Mouse (Mus musculus) heart, adult 2 months (tissue): ENCODE results near the gene Col2a1. TPM values are rescaled to one million over a fixed set of nuclear protein-coding genes. Genes with fewer than 3 reads are reported as not detected.
A peak's percentile ranks its signal among the peaks of the same experiment; 100 is the strongest.

Experiments used
- DNase-seq, 2 experiments: peaks; one replicate each; pipeline ENCODE4 v3.0.0; 2021
- H3K27ac ChIP-seq: fragments of 200-600 bp; 2 replicates; pipeline ENCODE4 v1.8.1; 2022
- H3K27me3 ChIP-seq: fragments of 200-500 bp; 2 replicates; pipeline ENCODE4 v1.6.1; 2012; ENCODE audit warnings: mild to moderate bottlenecking, low read length, inconsistent platforms, mixed read lengths; ENCODE audit not compliant: control insufficient read depth, insufficient read depth
- H3K36me3 ChIP-seq: fragments of 200-500 bp; 2 replicates; pipeline ENCODE4 v1.6.1; 2012; ENCODE audit warnings: low read length, inconsistent platforms; ENCODE audit not compliant: control insufficient read depth, insufficient read depth
- H3K4me1 ChIP-seq: fragments of 200-500 bp; 2 replicates; pipeline ENCODE4 v1.6.1; 2011; ENCODE audit warnings: low read length; ENCODE audit not compliant: control insufficient read depth, insufficient read depth
- H3K4me3 ChIP-seq: fragments of 200-600 bp; 2 replicates; pipeline ENCODE4 v1.8.1; 2022
- H3K79me2 ChIP-seq: fragments of 200-500 bp; replicated peaks from 2 replicates; pipeline ENCODE4 v1.6.1; 2012; ENCODE audit warnings: mild to moderate bottlenecking, inconsistent platforms, low read length, moderate library complexity, mixed read lengths; ENCODE audit not compliant: control insufficient read depth, insufficient read depth
- H3K9ac ChIP-seq: fragments of 200-500 bp; 2 replicates; pipeline ENCODE4 v1.6.1; 2012; ENCODE audit warnings: low read depth, mild to moderate bottlenecking, control low read depth, inconsistent platforms, low read length, mixed read lengths
- CTCF ChIP-seq: fragments of 200-600 bp; IDR thresholded peaks from 2 replicates; pipeline ENCODE4 v1.8.1; 2022; ENCODE audit warnings: antibody characterized with exemption, mild to moderate bottlenecking, moderate library complexity
- EP300 ChIP-seq: fragments of 200-500 bp; IDR thresholded peaks from 2 replicates; pipeline ENCODE4 v1.6.1; 2011; ENCODE audit warnings: low read depth, low read length, control low read depth; ENCODE audit not compliant: insufficient read depth
- POLR2A ChIP-seq: fragments of 200-500 bp; IDR thresholded peaks from 2 replicates; pipeline ENCODE4 v1.6.1; 2011; ENCODE audit warnings: mild to moderate bottlenecking, low read depth, low read length, control low read depth; ENCODE audit not compliant: insufficient read depth
- WGBS: fragments of 180-500 bp; shearing (Covaris S2); methylation state at CpG from one replicate; pipeline ENCODE4 v1.1.7; 2018; 5-methylcytosine and 5-hydroxymethylcytosine counted together
- intact Hi-C: fragments of 180-260 bp; cut with DNase I; formaldehyde crosslinking; loops from one replicate; pipeline ENCODE4 v1.15.1; 2025
- polyA plus RNA-seq: library from polyadenylated mRNA; depleted of rRNA; stranded (reverse); fragments of >200 nt; gene quantifications from 2 replicates; pipeline ENCODE4 v1.2.3, GENCODE M21; 2012
- total RNA-seq, 2 experiments: library from RNA; stranded (reverse); gene quantifications; 2 replicates each; pipeline ENCODE4 v1.2.3; 2021

Gene Col2a1
- total and polyA plus RNA-seq, 3 experiments: 0.27 to 0.61 (median 0.37) TPM

GRCm38 (mm10) chr15:98026967-98027904 is 22.7 kb upstream of the Col2a1 start:
- no peak overlapping the region for H3K4me3 ChIP-seq
- H3K4me1 ChIP-seq: no peaks in the 10 kb centered on the region
- no peak for TF ChIP-seq POLR2A
- no peaks in the 10 kb centered on the region for H3K79me2 ChIP-seq
- peak in 1 of 2 experiments; percentile 26 for DNase-seq
- intact Hi-C loops: no loop called here
- no peak overlapping the region for H3K27ac ChIP-seq
- no peaks in the 10 kb centered on the region for H3K36me3 ChIP-seq
- 35% methylated on average over 12 of the region's 12 CpGs for WGBS
- H3K27me3 ChIP-seq: no peaks in the 10 kb centered on the region
- H3K9ac ChIP-seq: no peak overlapping the region

GRCm38 (mm10) chr15:98025611-98026010 is 21.1 kb upstream of the Col2a1 start:
- Histone ChIP-seq H3K4me1 (no peaks in the 10 kb centered on the region), H3K79me2 (no peaks in the 10 kb centered on the region), H3K36me3 (no peaks in the 10 kb centered on the region), H3K27ac (no peak overlapping the region), H3K9ac (no peak overlapping the region), H3K27me3 (no peaks in the 10 kb centered on the region), H3K4me3 (no peak overlapping the region)
- intact Hi-C loops: no loop called here
- no peak for DNase-seq
- WGBS: 43% methylated on average over 4 of the region's 4 CpGs
- no peak for TF ChIP-seq POLR2A
- no peak for TF ChIP-seq EP300
- TF ChIP-seq CTCF: no peak

DNA sequence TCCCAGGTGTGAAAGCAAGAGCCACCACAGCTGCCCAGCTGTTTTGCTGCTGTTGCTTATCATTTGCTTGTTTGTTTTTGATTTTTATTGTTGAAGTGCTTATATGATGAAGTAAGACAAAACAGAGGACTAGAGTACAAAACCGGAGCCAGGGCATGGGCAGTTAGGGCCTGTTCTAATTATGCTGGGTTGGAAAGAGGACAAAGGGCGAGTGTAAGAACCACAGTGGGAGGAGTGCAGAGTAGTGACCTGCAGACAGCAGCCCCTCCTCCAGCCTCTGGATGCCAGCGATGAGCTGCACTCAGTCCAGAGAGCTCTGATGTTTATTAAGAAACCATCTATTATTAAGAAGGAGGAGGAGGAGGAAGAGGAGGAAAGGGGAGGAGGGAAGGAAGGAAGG is 18.6 kb upstream of the Col2a1 start:
- Histone ChIP-seq H3K79me2 (no peaks in the 10 kb centered on the region), H3K9ac (no peak overlapping the region), H3K27ac (no peak overlapping the region), H3K27me3 (no peaks in the 10 kb centered on the region), H3K4me3 (no peak overlapping the region), H3K36me3 (no peaks in the 10 kb centered on the region), H3K4me1 (no peaks in the 10 kb centered on the region)
- intact Hi-C loops: no loop called here
- DNase-seq: no peak
- WGBS: 71% methylated on average over 3 of the region's 3 CpGs
- TF ChIP-seq CTCF (no peak), EP300 (no peak), POLR2A (no peak)

GRCm38 (mm10) chr15:98021886-98022285 is 17.4 kb upstream of the Col2a1 start:
- WGBS: 69% methylated on average over 2 of the region's 2 CpGs
- DNase-seq: no peak
- Histone ChIP-seq H3K4me3 (no peak overlapping the region), H3K79me2 (no peaks in the 10 kb centered on the region), H3K9ac (no peak overlapping the region), H3K27me3 (no peaks in the 10 kb centered on the region), H3K4me1 (no peaks in the 10 kb centered on the region), H3K27ac (no peak overlapping the region), H3K36me3 (no peaks in the 10 kb centered on the region)
- intact Hi-C loops: no loop called here
- no peak for TF ChIP-seq EP300
- no peak for TF ChIP-seq POLR2A
- no peak for TF ChIP-seq CTCF

GRCm38 (mm10) chr15:98019047-98019446 is 14.6 kb upstream of the Col2a1 start:
- Histone ChIP-seq H3K9ac (no peak overlapping the region), H3K4me1 (no peaks in the 10 kb centered on the region), H3K4me3 (no peak overlapping the region), H3K27ac (no peak overlapping the region), H3K27me3 (no peaks in the 10 kb centered on the region), H3K79me2 (no peaks in the 10 kb centered on the region), H3K36me3 (no peaks in the 10 kb centered on the region)
- DNase-seq: no peak
- TF ChIP-seq CTCF (no peak), EP300 (no peak), POLR2A (no peak)
- intact Hi-C loops: no loop called here
- WGBS: 45% methylated on average over 3 of the region's 3 CpGs

GRCm38 (mm10) chr15:98017925-98018324 is 13.4 kb upstream of the Col2a1 start:
- WGBS: 78% methylated on average over 4 of the region's 4 CpGs

More at GRCm38 (mm10) chr15:98017925-98018324, 13.4 kb upstream of the Col2a1 start:
- Histone ChIP-seq H3K36me3 (no peaks in the 10 kb centered on the region), H3K4me3 (no peak overlapping the region), H3K27ac (no peak overlapping the region), H3K79me2 (no peaks in the 10 kb centered on the region), H3K27me3 (no peaks in the 10 kb centered on the region), H3K4me1 (no peaks in the 10 kb centered on the region), H3K9ac (no peak overlapping the region)
- intact Hi-C loops: no loop called here
- TF ChIP-seq EP300: no peak
- no peak for TF ChIP-seq POLR2A
- no peak for TF ChIP-seq CTCF
- DNase-seq: no peak
